Mouse (Mus musculus) lung, postnatal 0 days (tissue): ENCODE data around the gene Fbxo28.

Experiments used
- CTCF ChIP-seq: IDR thresholded peaks from 2 replicates; pipeline ENCODE4 v1.5.1; 2016; ENCODE audit warnings: antibody characterized with exemption, mild to moderate bottlenecking
- EP300 ChIP-seq: IDR thresholded peaks from 2 replicates; pipeline ENCODE4 v1.6.1; 2016; ENCODE audit warnings: antibody characterized with exemption, mild to moderate bottlenecking, control low read depth

DNA sequence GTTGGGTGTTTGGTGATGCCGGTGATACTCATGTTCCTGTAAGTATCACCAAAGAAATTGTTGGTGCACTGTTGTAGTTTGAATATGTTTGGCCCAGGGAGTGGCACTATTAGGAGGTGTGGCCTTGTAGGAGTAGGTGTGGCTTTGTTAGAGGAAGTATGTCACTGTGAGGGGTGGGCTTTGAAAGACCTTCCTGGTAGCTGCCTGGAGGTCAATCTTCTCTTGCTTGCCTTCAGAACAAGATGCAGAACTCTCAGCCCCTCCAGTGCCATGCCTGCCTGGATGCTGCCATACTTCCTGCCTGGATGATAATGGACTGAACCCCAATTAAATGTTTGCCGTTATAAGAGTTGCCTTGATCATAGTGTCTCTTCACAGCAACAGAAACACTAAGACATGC is 56.6 kb downstream of the Fbxo28 start:
- TF ChIP-seq CTCF = no peak
- no peak for TF ChIP-seq EP300
